Mouse (Mus musculus): ENCODE measurements at regions not wholly inside any gene's neighbourhood (a gene's known extent, or its start where the extent isn't known, plus 50 kb on each side); places are given as distances from the start of the nearest gene placed in this dataset.

DNA sequence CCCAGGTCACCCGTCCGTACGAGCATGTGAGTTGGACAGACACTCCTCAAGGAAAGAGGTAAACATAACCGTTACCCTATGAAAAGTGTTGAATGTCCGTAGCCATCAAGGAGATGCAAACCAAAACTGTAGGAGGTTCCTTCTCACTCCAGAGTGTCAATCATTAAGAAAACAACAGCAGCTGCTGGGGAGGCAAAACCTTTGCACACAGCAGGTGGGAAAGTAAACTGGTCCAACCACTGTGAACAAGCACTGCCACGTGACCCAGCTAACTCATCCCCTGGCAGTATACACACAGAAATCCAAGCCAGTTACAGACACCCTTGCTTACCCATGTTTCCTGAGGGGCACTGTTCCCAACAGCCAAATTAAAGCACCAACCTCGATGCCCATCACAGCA lies 54.7 kb upstream of the Irx5 start:
- peak; percentile 13 for DNase-seq (ENCODE audit: low read depth)

DNA sequence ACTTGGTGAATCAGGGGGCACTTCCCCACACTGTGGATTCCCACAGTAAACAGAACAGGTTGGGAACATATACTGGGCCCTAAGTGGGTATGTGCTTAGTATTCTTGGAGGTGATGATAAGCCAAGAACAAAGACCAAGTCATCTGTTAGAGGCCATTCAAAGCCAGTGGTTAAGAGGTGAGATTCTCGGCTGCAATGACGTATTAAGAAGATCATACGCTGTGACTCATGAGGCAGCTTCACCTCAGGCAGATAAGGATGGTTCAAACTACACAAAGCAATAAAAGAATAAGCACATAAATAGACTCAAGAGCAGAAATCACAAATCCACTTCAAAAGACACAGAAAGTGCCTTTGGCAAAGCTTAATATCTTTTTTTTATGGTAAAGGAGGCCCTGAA lies 56.4 kb upstream of the Irx5 start:
- no peak for DNase-seq (ENCODE audit: low read depth)

DNA sequence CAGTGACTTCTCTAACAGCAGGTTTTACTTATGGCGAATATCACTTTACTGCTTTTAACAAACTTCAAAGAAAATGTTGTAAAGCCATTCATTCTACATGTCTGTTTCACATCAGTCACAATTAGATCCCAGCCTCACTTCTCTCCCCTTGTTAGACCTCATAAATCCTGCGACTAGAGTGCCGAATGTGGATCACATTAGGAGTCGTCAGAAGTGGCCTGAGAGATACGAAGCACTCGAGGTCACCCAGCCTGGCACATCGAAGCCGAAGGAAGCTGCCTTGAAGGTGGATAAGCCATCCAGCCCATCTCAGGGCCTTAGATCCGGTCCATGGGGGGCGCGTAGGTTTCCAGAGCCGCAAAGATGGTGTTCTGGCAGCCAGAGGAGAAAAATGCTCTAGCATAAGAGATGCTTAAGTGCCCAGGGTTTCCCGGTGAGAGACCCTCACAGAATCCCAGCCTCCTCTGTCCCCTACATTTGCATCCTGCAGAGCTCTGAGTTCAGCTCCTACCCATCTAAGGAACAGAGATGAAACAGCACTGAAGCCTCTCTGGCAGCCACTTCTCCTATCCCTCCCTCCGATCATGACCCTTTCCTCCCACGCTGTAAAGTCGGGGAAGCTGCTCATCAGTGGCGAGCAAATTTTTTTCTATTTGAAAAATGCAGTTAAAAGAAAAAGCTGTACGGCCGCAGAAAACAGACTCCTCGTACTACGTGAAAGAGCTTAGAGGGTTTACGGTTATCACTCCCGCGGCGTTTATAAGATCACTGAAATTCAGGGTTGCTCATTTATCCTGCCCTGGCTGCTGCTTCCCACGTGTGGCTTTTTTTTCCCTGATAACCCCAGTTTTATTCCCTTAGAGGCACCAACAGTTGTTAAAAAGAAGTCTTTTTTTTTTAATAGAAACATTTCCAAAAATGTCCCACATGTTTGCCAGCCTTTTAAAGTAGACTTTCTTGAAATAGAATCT lies 70.3 kb upstream of the Irx5 start:
- DNase-seq (ENCODE audit: low read depth), result no peak

DNA sequence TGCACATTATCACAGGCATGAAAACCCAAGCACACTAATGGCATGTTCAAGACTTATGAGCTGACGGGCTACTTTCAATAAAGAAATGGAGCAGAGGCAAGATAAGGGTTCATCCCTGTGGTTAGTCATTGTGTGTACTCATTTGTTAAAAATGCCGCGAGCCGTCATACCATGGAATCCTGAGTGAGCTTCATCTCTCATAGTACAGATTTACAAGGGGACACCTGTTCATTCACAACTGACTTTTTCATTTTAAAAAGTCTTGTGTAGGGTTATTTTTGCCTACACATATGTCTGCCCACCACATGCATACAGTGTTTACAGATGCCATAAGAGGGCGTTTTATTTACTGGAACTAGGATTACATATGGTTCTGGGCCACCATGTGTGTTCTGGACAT lies 81.7 kb upstream of the Irx5 start:
- DNase-seq (ENCODE audit: low read depth), result no peak

DNA sequence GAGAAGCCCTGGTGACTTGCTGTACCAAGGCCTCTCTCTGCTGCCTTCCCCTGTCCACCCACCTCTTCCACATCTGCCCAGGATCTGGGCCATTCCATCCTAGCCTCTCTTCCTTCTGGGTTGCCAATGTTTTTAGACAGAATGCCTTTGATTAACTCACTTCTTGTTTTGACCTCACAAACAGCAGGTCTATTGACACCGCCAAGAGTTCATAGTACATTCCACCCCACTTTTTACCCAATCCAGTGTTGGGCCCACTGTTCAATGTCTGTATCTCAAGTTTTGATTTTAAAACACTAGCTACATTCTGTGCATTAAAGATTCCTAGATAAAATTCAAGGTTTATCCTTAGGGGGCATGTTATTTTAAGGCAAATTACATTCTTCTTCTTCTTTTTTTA lies 84.7 kb upstream of the Irx5 start:
- DNase-seq (ENCODE audit: low read depth), result no peak

DNA sequence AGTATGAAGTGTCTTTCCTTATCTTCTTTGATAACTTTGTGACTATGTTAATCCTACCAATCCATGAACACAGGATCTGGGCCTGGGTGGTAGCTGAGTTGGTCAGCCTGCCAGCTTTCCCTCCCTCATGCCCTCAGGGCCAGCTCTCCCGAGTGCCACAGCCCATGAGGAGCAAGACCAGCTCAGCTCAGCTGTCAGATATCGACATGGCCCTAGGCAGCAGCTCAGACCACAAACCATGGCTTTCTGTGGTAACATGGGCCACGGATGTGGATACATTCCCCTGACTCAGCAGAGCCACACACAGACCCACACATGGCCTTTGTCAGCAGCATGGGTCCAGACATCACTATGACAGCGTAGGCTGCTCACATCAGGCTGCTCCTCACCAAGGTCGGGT lies 85.4 kb upstream of the Irx5 start:
- DNase-seq (ENCODE audit: low read depth), result no peak

DNA sequence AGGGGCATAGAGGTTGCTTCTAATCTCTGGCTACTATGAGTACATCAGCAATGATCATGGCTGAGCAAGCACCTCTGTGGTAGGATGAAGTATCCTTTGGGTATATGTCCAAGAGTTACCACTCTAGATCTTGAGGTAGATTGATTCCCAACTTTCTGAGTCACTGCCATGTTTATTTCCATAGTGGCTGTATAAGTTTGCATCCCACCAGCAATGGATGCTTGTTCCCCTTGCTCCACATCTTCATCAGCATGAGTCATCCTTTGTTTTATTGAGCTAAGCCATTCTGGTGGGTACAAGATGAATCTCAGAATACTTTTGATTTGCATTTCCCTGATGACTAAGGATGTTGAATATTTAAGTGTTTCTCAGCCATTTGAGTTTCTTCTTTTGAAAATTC lies 86.8 kb upstream of the Irx5 start:
- DNase-seq (ENCODE audit: low read depth), result no peak

DNA sequence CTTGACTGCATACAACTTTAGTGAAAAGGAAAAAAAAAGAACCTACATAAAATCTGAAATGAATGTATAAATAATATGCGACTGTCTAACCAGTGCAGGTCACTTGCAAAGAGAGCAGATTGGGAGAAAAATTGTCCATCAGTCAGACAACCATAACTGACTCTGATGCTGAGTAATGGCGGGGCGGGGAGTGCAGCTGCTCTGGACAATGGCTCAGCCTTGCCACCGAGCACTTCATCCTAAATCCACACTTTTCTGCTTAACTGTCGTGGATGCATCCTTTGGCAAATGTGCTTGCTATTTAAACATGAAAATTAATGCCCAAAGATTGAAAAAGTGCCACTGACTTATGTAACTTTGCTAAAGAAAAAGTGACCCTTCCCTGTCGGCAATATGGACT lies 90.0 kb upstream of the Irx5 start:
- DNase-seq (ENCODE audit: low read depth), result no peak

GRCm38 (mm10) chr8:92260056-92260455 lies 97.4 kb upstream of the Irx5 start:
- DNase-seq (ENCODE audit: low read depth), result no peak

- no peak for DNase-seq (ENCODE audit: low read depth)
Measured at GRCm38 (mm10) chr8:92258258-92258657, 99.2 kb upstream of the Irx5 start.

- DNase-seq (ENCODE audit: low read depth), result no peak
Measured at GRCm38 (mm10) chr8:92252597-92253375, 104.6 kb upstream of the Irx5 start.

GRCm38 (mm10) chr8:92246301-92246700 lies 111.1 kb upstream of the Irx5 start:
- DNase-seq (ENCODE audit: low read depth), result no peak

DNA sequence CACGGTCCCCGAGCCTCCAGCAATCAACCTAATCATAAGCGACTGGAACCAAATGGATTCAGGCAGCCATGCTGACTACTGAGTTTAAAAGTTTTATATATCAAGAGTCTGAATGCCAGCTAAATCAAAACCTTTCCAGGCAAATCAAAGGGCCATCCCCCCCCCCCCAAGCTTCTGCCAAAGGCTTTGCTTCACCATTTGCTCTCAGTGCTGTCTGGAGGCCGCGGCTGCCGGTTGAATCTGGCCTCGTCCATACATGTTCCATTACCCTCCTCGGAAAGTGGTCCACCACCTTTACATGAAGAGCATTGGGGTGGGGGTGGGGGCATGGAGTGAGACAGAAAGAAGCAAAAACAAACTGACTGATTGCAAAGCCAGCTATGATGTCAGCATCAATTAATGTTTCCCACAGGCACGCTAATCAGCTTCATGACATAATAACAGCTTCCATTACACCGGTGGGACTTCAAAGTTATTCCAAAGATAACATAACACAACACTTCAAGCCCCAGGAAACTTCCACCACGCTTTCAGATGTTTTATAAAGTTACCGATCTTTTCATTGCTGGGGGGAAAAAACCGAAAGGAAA lies 116.6 kb upstream of the Irx5 start:
- DNase-seq (ENCODE audit: low read depth), result no peak

DNA sequence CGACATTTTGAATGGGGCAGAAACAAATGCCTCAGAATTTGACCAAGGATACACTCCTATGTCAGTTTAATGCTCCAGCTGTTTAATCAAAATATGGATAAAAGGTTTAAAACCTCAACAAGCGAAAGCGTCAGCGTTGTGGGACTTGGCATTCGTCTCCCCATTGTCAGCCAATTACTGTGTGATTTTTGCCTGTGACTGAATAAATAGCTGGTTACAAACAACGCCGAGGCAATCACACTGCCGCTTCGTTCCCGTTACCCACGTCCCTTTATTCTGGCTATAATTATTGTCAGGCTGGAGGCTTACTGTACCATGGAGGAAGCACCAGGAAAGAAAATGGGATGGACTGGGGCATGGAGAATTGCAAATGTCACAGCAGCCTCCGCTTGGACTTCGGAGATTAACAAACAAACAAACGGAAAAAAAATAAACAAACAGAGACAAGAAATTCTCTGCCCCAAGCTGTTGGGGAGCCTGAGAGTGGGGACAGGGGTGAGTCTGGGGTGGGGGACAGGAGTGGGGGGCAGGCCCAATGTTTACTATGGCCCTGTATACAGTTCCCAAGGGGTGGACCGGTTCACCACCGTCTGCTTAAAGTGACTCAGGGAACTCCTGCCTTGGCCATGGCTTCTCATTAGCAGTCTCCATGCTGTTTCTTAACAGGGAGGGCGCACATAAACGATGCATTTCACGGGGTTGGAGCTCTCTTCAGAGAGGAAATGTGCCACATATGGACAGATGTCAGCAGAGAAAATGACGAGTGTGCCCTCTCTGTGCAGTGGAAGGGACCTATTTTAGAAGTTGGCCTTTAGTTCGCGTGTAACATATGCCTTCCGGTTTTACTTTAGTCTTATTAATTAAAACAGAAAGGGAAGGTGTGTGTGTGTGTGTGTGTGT lies 125.8 kb upstream of the Irx5 start:
- no peak for DNase-seq (ENCODE audit: low read depth)

GRCm38 (mm10) chr8:92229526-92229925 lies 127.9 kb upstream of the Irx5 start:
- peak; percentile 65 for DNase-seq (ENCODE audit: low read depth)

DNA sequence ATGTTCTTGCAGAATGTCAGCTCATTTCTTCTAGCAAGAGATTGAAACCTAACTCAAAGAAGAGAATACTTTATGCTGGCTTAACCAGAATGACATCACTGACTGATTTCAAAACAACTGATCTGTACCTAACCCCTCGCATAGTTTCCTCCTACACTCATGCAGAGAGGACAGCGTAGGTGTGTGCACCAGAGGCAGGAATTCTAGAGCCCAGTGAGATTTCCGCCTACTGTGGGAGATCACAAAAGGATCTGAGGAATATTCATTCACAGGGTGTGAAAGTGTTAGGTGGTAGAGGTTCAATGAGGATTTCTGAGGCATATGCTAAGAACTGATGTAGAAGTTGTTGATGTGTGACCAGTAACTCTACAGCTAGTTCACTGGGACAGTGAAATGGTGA lies 132.5 kb upstream of the Irx5 start:
- peak; percentile 57 for DNase-seq (ENCODE audit: low read depth)

DNA sequence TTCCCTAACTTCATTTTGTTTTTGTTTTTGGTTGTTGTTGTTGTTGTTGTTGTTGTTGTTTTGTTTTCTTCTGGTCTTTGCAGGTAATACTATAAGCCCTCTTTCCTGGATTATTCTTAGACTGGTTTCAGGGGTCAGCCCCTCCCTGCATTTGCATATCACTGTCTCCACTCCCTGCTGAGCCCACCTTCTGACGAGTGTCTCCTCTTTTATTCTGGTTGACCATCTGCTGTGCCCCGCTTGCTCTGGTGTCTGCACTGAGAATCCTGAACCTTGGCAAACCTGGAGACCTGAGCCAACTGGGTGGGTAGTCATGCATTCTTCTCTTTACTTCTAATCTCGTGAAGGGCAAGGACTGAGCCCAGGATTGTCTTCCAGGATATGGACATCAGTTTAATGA lies 134.4 kb upstream of the Irx5 start:
- no peak for DNase-seq (ENCODE audit: low read depth)

DNA sequence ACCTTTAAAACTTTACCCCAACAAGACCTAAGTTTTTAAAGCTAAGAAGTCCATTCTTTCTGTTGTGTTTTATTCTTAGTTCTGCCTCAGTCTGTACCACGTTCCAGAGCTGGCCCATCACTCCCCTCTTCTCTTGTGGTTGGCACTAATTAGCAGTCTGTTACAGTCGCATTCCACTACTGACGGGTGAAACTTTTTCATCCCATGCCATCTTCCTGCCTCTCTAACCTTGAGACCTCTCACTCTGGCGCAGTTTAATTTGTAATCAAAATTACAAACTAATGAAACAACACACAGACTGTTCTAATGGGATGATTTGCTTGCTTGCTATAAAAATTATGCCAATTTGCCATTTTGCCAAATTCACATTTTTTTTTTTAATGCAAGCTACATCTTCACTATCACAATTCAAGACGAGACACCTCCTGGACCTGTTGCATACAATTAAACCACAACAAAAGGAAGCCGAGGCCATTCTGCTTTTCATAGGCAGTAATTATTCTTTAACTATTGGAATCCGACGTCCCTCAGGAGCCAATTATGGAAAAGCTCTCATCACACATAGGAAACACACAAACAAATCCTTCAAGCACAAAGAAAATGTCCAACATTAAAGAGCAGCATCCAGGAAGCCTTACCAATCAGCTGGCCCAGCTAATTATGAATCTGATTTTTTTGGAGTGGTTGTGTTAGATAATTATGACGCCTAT lies 138.1 kb upstream of the Irx5 start:
- DNase-seq (ENCODE audit: low read depth), result no peak

GRCm38 (mm10) chr8:92217521-92217920 lies 139.9 kb upstream of the Irx5 start:
- no peak for DNase-seq (ENCODE audit: low read depth)

DNA sequence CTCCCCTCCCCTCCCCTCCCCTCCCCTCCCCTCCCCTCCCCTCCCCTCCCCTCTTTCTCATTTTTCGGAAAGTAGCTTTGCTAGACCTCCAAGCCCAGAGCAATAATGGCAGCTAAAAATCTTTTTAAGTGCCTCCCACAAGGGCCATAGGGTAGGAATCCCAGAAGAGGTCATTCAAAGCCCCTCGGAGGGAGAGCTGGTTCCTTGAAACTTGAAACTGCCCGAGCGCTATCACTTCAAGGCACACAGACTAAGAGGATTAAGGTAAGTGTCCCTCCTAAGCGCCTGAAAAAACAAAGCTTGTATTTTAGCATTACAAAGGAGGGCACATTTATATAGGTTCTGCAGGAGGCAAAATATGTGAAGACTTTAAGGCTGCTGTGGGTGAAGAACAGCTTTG lies 141.2 kb upstream of the Irx5 start:
- DNase-seq (ENCODE audit: low read depth), result no peak

Measured in gonadal fat pad, adult 2 months (tissue).